ENCODE assay signal across 24 mouse cellular contexts in genomic region chr15:7650705-7651104, GRCm38 (mm10).
A peak's percentile ranks its signal among the peaks of the same experiment; 100 is the strongest.
DNase-seq lines count a peak whose midpoint lies in the region; ATAC-seq and TF ChIP-seq lines count a peak whose summit lies in the region.
"Had no signal": no experiment of that assay in that cellular context is flagged by ENCODE, and none has a peak within 500 bp of the region (broad histone marks: within the 10 kb centered on the region; RNA-seq: fewer than 3 reads in every experiment).

No protein-coding gene starts in this region.

- no peaks in the 10 kb centered on the region for H3K36me3 ChIP-seq in forebrain, postnatal 0 days (ENCODE audit: insufficient read depth)
- no peaks in the 10 kb centered on the region for H3K36me3 ChIP-seq in forebrain, embryonic 13.5 days (ENCODE audit: poor library complexity, severe bottlenecking)
- H3K36me3 ChIP-seq in midbrain, embryonic 12.5 days, result no peaks in the 10 kb centered on the region
- H3K36me3 ChIP-seq in midbrain, embryonic 10.5 days, result no peaks in the 10 kb centered on the region
- no peaks in the 10 kb centered on the region for H3K36me3 ChIP-seq in embryonic facial prominence, embryonic 14.5 days (ENCODE audit: control insufficient read depth, insufficient read depth, low read length)
- H3K36me3 ChIP-seq: forebrain, embryonic 12.5 days; G1E; kidney, embryonic 15.5 days; limb, embryonic 13.5 days; liver, embryonic 13.5 days had no signal

- ATAC-seq in forebrain, postnatal 0 days, result peak; percentile 23; the same call in 1 of the 2 replicates
- ATAC-seq in forebrain, embryonic 13.5 days, result no peak; the same call in 1 of the 2 replicates
- ATAC-seq in midbrain, embryonic 12.5 days (ENCODE audit: low FRiP score, low read depth), result peak; percentile 49; the same call in 1 of the 2 replicates
- ATAC-seq in embryonic facial prominence, embryonic 14.5 days (ENCODE audit: low read depth), result no peak

- intact Hi-C loops in gastrocnemius, adult 2 months (cut with DNase I), result no loop called here

- no peak overlapping the region for H3K4me2 ChIP-seq in forebrain, postnatal 0 days (ENCODE audit: low read depth)
- no peak overlapping the region for H3K4me2 ChIP-seq in forebrain, embryonic 13.5 days
- H3K4me2 ChIP-seq in midbrain, embryonic 12.5 days (replicated peaks), result no peak overlapping the region
- H3K4me2 ChIP-seq in embryonic facial prominence, embryonic 14.5 days (ENCODE audit: low read depth, low read length), result no peak overlapping the region
- H3K4me2 ChIP-seq: forebrain, embryonic 12.5 days; kidney, embryonic 15.5 days; limb, embryonic 13.5 days; liver, embryonic 13.5 days had no signal

- H3K27ac ChIP-seq in forebrain, postnatal 0 days (ENCODE audit: low read depth, low read length), result no peak overlapping the region
- H3K27ac ChIP-seq in forebrain, embryonic 13.5 days, result no peak overlapping the region
- no peak overlapping the region for H3K27ac ChIP-seq in midbrain, embryonic 12.5 days (replicated peaks)
- no peak overlapping the region for H3K27ac ChIP-seq in midbrain, embryonic 10.5 days (replicated peaks)
- no peak overlapping the region for H3K27ac ChIP-seq in embryonic facial prominence, embryonic 14.5 days (replicated peaks; ENCODE audit: low read depth, low read length)
- H3K27ac ChIP-seq in gastrocnemius, adult 2 months, result no peak overlapping the region
- H3K27ac ChIP-seq: forebrain, embryonic 12.5 days; kidney, embryonic 15.5 days; liver, embryonic 13.5 days had no signal

- no peaks in the 10 kb centered on the region for H3K27me3 ChIP-seq in forebrain, postnatal 0 days (ENCODE audit: insufficient read depth, low read length)
- H3K27me3 ChIP-seq in forebrain, embryonic 13.5 days, result no peaks in the 10 kb centered on the region
- no peaks in the 10 kb centered on the region for H3K27me3 ChIP-seq in midbrain, embryonic 12.5 days
- H3K27me3 ChIP-seq in midbrain, embryonic 10.5 days (ENCODE audit: low read depth, poor library complexity, severe bottlenecking), result no peaks in the 10 kb centered on the region
- H3K27me3 ChIP-seq in embryonic facial prominence, embryonic 14.5 days (replicated peaks; ENCODE audit: control insufficient read depth, insufficient read depth, low read length), result no peaks in the 10 kb centered on the region
- H3K27me3 ChIP-seq: CH12.LX; forebrain, embryonic 12.5 days; kidney, embryonic 15.5 days; limb, embryonic 13.5 days; liver, embryonic 13.5 days had no signal

- no peak for DNase-seq in forebrain, postnatal 0 days
- no peak for DNase-seq in midbrain, embryonic 10.5 days (ENCODE audit: low spot score)
- DNase-seq in embryonic facial prominence, embryonic 14.5 days (ENCODE audit: low spot score), result peak; percentile 31
- DNase-seq in thymus, postnatal 25 days, result no peak
- no peak for DNase-seq in gastrocnemius, adult 2 months
- DNase-seq: adrenal gland, adult 2 months; cerebellum, adult 8-10 months; gastrocnemius, postnatal 36 days; heart, postnatal 36 days; kidney, adult 11 months; kidney, postnatal 36 days; layer of hippocampus, postnatal 36 days; liver, embryonic 13.5 days; lung, adult 2 months; lung, postnatal 14 days; right cerebral cortex, postnatal 25 days; spleen, adult 18-20 months had no signal

- TF ChIP-seq CTCF in forebrain, postnatal 0 days (IDR thresholded peaks at IDR 0.05; ENCODE audit: low read depth), result no peak
- TF ChIP-seq CTCF in gastrocnemius, adult 2 months (IDR thresholded peaks at IDR 0.05), result no peak

- no peak overlapping the region for H3K4me3 ChIP-seq in forebrain, postnatal 0 days (ENCODE audit: low read depth, low read length)
- no peak overlapping the region for H3K4me3 ChIP-seq in forebrain, embryonic 13.5 days
- H3K4me3 ChIP-seq in midbrain, embryonic 12.5 days, result no peak overlapping the region
- no peak overlapping the region for H3K4me3 ChIP-seq in midbrain, embryonic 10.5 days
- no peak overlapping the region for H3K4me3 ChIP-seq in embryonic facial prominence, embryonic 14.5 days (ENCODE audit: low read depth, low read length)
- no peak overlapping the region for H3K4me3 ChIP-seq in gastrocnemius, adult 2 months
- H3K4me3 ChIP-seq: forebrain, embryonic 12.5 days; kidney, embryonic 15.5 days; limb, embryonic 13.5 days; liver, embryonic 13.5 days had no signal

- H3K9me3 ChIP-seq in forebrain, postnatal 0 days (ENCODE audit: low read length), result no peaks in the 10 kb centered on the region
- no peaks in the 10 kb centered on the region for H3K9me3 ChIP-seq in forebrain, embryonic 13.5 days (replicated peaks)
- no peaks in the 10 kb centered on the region for H3K9me3 ChIP-seq in midbrain, embryonic 12.5 days
- no peaks in the 10 kb centered on the region for H3K9me3 ChIP-seq in midbrain, embryonic 10.5 days (replicated peaks)
- H3K9me3 ChIP-seq in embryonic facial prominence, embryonic 14.5 days (ENCODE audit: control insufficient read depth, low read length), result peaks cover 3% of the 10 kb centered on the region; the same call in 1 of the 2 replicates
- H3K9me3 ChIP-seq: forebrain, embryonic 12.5 days; G1E; kidney, embryonic 15.5 days; limb, embryonic 13.5 days; liver, embryonic 13.5 days had no signal

- H3K9ac ChIP-seq in forebrain, postnatal 0 days, result no peak overlapping the region
- no peak overlapping the region for H3K9ac ChIP-seq in forebrain, embryonic 13.5 days
- no peak overlapping the region for H3K9ac ChIP-seq in midbrain, embryonic 12.5 days (replicated peaks)
- no peak overlapping the region for H3K9ac ChIP-seq in embryonic facial prominence, embryonic 14.5 days (ENCODE audit: low read depth, low read length)
- H3K9ac ChIP-seq: forebrain, embryonic 12.5 days; kidney, embryonic 15.5 days; limb, embryonic 13.5 days; liver, embryonic 13.5 days had no signal

- WGBS in forebrain, postnatal 0 days, result 28% methylated on average over 3 of the region's 3 CpGs
- WGBS in forebrain, embryonic 13.5 days, result 32% methylated on average over 3 of the region's 3 CpGs
- 59% methylated on average over 3 of the region's 3 CpGs for WGBS in midbrain, embryonic 12.5 days
- WGBS in midbrain, embryonic 10.5 days, result 68% methylated on average over 3 of the region's 3 CpGs
- WGBS in embryonic facial prominence, embryonic 14.5 days, result 21% methylated on average over 3 of the region's 3 CpGs

- no peaks in the 10 kb centered on the region for H3K4me1 ChIP-seq in forebrain, postnatal 0 days (ENCODE audit: insufficient read depth)
- no peaks in the 10 kb centered on the region for H3K4me1 ChIP-seq in forebrain, embryonic 13.5 days
- H3K4me1 ChIP-seq in midbrain, embryonic 12.5 days, result no peaks in the 10 kb centered on the region
- no peaks in the 10 kb centered on the region for H3K4me1 ChIP-seq in midbrain, embryonic 10.5 days
- peaks cover 5% of the 10 kb centered on the region; the same call in 1 of the 2 replicates for H3K4me1 ChIP-seq in embryonic facial prominence, embryonic 14.5 days (ENCODE audit: control insufficient read depth, insufficient read depth, low read length)
- H3K4me1 ChIP-seq: kidney, embryonic 15.5 days; liver, embryonic 13.5 days had no signal

Comparison
In these comparisons a context has a peak if more than half of its experiments do, and no peak if none do; other contexts are left out.
1. ATAC-seq: peak in forebrain, postnatal 0 days (single experiment) and midbrain, embryonic 12.5 days (single experiment); none in forebrain, embryonic 13.5 days (single experiment) and embryonic facial prominence, embryonic 14.5 days (single experiment).